Mouse (Mus musculus) ovary, postnatal 14 days (tissue): Measurements from ENCODE around the gene Igfbp1.

Source experiments
- DNase-seq: peaks from one replicate; pipeline ENCODE4 v3.0.0; 2022; ENCODE audit warnings: low spot score

Gene Igfbp1

DNA sequence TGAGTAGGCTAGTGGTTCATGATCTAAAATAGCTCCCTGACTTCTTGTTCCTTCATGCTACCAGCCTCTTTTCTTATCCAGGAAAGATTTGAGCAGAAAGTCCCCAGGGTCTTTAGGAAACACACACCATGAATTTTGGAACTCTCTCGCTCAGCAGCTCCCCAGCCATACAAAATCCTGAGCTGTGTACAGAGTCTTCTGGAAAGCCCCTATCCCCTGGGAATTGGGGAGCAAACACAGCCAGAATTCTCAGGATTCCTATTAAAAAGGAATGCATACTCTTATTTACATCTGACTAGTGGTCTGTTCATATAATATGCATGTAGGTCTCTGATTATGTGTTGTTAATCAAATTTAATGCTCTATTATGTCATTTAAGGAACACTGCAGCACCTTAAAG, 36.9 kb downstream of the Igfbp1 start:
- DNase-seq: no peak

- DNase-seq: no peak
Observed at GRCm38 (mm10) chr11:7234981-7235609, 37.5 kb downstream of the Igfbp1 start.

DNA sequence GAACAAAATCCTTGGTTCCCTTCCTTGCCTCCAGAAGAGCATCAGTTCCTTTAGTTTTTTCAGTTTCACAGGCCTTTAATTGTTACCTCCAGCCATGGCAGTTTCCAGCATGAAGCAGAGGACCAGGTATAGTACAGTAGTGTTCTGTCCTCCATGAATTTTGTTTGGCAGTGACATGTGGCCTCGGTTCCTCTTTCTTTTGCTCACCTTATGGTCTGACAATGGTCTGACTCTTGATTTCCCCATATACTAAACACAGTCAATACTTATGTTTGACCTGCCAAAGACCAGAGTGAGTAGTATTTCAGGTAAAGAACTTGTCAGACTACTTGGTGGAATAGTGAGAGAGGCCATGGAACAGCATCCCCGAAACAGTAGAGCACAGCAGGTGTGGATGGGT, 39.2 kb downstream of the Igfbp1 start:
- no peak for DNase-seq

- no peak for DNase-seq
Observed at GRCm38 (mm10) chr11:7237712-7238111, 40.1 kb downstream of the Igfbp1 start.

GRCm38 (mm10) chr11:7238546-7238945, 41.0 kb downstream of the Igfbp1 start:
- DNase-seq: no peak

DNA sequence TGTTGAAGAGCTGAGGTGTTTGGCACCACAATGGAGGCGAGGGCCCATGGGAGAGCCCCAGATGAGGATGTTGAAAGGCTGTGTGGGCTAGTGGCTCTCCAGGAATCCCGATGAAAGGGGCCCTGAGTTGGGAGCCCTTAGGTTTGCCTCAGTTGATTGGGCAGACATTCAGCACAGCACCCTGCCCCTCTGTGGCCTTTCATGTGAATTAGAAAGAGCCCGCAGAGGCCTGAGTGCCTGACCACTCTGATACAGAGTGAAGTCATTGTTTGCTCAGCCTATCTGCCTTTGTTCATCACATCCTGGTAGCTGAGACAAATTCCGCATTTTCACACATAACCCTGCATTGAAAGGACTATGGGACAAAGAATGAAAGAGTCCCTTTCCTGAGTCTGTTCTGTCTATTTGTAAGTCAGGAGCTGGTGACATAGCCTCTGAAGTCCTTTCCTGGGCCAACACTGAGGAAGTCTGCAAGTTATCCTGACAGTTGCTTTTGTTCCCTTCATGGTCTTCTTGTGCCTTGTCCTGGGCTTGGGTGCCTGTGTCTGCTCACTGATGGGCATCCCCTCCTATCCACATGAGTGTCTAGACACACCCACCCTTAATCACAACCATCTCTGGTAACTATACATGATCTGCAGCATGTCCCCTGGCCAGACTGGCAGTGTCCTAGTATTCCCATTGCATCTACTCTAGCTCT, 41.6 kb downstream of the Igfbp1 start:
- no peak for DNase-seq

GRCm38 (mm10) chr11:7244782-7245181, 47.2 kb downstream of the Igfbp1 start:
- no peak for DNase-seq

GRCm38 (mm10) chr11:7250415-7250814, 52.8 kb downstream of the Igfbp1 start:
- no peak for DNase-seq

- DNase-seq: no peak
Observed at GRCm38 (mm10) chr11:7250870-7251269, 53.3 kb downstream of the Igfbp1 start.
